Mouse (Mus musculus): ENCODE data around the gene Pde4b. TPM values are rescaled to one million over a fixed set of nuclear protein-coding genes. Genes with fewer than 3 reads are reported as not detected.
"Not testable (repeated sequence)": the region's sequence is repeated elsewhere in the genome, so short reads cannot be mapped to it uniquely, and the experiment has no call there.

Gene Pde4b
- polyA plus RNA-seq, 1 experiment from 2014 or later, result 44.6 TPM

DNA sequence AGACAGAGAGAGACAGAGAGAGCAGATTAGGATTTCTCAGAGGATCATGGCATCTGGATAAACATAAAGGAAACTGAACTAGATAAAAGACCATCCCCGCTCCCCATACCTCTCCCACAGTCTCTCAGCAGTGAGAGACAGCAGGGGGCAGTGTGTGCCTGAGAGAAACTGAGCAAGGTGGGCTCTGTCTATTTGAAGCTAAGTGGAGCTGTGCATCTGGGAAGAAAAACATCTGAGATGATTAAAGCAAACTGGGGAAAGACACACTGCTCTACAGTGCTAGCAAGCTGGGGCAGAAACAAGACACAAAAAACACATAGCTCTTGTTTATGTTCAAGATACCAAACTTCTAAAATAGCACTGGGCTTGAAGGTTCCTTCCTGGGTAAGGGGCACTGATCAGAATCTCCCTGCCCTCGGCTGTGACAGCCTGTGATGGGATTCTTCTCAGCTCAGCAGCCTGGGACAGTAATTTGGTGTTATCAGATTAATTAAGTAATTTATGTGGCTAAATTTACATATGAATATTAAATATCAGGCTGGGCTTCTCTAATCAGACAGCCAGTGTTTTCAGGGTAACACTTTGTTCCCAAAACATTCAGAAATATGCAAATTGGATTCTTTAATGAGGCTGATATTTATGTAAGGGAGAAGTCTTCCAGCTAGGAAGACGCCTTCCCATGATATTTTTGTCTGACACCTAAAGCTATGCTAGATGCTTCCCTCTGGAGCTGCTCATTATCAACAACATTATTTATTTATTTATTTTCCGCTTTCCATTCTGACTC is 399.0 kb downstream of the Pde4b start:
- ATAC-seq (ENCODE audit: low FRiP score), result peak; percentile 75; the same call in 1 of the 2 replicates
- no peak overlapping the region for H3K4me2 ChIP-seq (replicated peaks)
- no peak overlapping the region for H3K9ac ChIP-seq
- no peaks in the 10 kb centered on the region for H3K27me3 ChIP-seq (ENCODE audit: control insufficient read depth, insufficient read depth, low read length)
- H3K4me3 ChIP-seq (replicated peaks; ENCODE audit: low read length), result no peak overlapping the region
- H3K36me3 ChIP-seq (replicated peaks; ENCODE audit: control insufficient read depth, insufficient read depth), result no peaks in the 10 kb centered on the region
- H3K9me3 ChIP-seq (ENCODE audit: control insufficient read depth, low read length), result no peaks in the 10 kb centered on the region
- DNase-seq (ENCODE audit: low spot score), result no peak
- H3K4me1 ChIP-seq (replicated peaks; ENCODE audit: control insufficient read depth, insufficient read depth, low read length), result no peaks in the 10 kb centered on the region; the same call in 1 of the 2 replicates
- no peak overlapping the region for H3K27ac ChIP-seq
- 44% methylated on average over 4 of the region's 4 CpGs for WGBS

DNA sequence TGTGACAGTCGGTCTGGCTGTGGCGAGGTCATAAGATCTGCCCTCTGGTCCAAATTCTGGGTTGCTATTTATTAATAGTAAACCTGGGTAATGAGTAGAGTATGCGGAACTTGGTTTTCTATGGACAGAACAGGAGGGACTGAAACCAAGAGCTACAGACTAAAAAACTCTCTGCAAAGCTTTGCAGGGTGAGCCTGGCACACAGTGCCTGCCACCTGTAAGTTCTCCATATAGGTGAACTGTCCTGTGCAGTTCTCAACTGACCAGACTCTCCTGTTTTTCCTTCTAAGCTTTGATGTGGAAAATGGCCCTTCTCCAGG is 399.5 kb downstream of the Pde4b start:
- 84% methylated on average over 3 of the region's 3 CpGs for WGBS
- no peak for ATAC-seq (ENCODE audit: low FRiP score)
- Histone ChIP-seq H3K4me3 (replicated peaks; ENCODE audit: low read length) (no peak overlapping the region), H3K27me3 (ENCODE audit: control insufficient read depth, insufficient read depth, low read length) (no peaks in the 10 kb centered on the region), H3K36me3 (replicated peaks; ENCODE audit: control insufficient read depth, insufficient read depth) (no peaks in the 10 kb centered on the region), H3K4me2 (replicated peaks) (no peak overlapping the region), H3K9me3 (ENCODE audit: control insufficient read depth, low read length) (no peaks in the 10 kb centered on the region), H3K4me1 (replicated peaks; ENCODE audit: control insufficient read depth, insufficient read depth, low read length) (no peaks in the 10 kb centered on the region; the same call in 1 of the 2 replicates), H3K27ac (no peak overlapping the region), H3K9ac (no peak overlapping the region)
- DNase-seq (ENCODE audit: low spot score), result no peak

DNA sequence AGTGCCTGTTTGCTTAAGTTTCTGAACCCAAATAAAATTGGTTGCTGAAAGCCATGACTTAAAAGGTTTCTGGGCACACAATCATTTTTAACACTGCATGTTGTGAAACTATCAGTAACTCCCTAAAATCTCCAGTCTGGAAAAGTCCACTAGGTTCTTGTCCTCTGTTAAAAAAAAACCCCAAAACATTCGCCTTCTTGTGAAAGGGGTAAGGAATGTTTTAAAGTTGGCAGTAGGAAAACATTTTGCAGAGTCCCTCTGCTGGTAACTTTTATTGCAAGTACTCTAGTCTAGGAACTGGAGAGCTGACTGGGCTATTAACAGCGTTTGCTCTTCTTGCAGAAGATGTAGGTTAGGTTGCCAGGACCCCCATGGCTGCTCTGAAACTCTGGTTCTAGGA is 400.7 kb downstream of the Pde4b start:
- H3K9me3 ChIP-seq (ENCODE audit: control insufficient read depth, low read length), result no peaks in the 10 kb centered on the region
- H3K36me3 ChIP-seq (replicated peaks; ENCODE audit: control insufficient read depth, insufficient read depth), result no peaks in the 10 kb centered on the region
- no peak overlapping the region for H3K4me2 ChIP-seq (replicated peaks)
- H3K4me3 ChIP-seq (replicated peaks; ENCODE audit: low read length), result no peak overlapping the region
- no peak overlapping the region for H3K9ac ChIP-seq
- WGBS, result 57% methylated on average over 2 of the region's 2 CpGs
- no peak for ATAC-seq (ENCODE audit: low FRiP score)
- H3K27ac ChIP-seq, result no peak overlapping the region
- DNase-seq (ENCODE audit: low spot score), result no peak
- H3K4me1 ChIP-seq (replicated peaks; ENCODE audit: control insufficient read depth, insufficient read depth, low read length), result no peaks in the 10 kb centered on the region; the same call in 1 of the 2 replicates
- H3K27me3 ChIP-seq (ENCODE audit: control insufficient read depth, insufficient read depth, low read length), result no peaks in the 10 kb centered on the region

DNA sequence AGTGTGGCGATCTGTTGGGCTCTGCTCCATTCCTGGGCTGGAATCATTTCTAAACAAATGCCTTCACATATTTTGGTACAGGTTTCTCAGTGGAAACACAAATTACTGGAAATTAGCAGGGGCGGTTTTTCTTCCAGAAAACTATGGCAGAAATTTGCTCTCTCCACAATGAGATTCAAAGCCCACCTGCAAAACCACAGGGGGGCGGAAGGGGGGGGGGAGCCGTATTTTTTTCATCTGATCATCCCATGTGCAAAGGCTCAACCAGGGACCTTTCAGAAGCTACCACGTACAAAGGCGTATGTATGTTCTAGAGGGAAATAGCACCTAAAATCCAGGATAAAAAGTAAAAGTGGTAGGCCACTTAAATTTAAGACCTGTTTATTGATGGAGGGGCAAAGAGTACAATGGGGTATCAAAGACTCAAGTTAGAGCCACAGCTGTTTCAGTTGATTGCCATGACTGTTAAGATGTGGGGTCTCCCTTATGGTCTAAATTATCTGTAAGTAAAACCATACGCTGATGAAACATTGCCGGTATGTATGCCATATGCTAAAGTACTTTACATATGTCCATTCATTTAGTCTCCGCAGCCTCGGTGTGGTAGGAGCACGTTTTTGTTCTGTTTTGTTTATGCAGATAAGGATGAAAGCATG is 404.3 kb downstream of the Pde4b start:
- no peaks in the 10 kb centered on the region for H3K27me3 ChIP-seq (ENCODE audit: control insufficient read depth, insufficient read depth, low read length)
- no peak overlapping the region for H3K27ac ChIP-seq
- H3K36me3 ChIP-seq (replicated peaks; ENCODE audit: control insufficient read depth, insufficient read depth), result no peaks in the 10 kb centered on the region
- ATAC-seq (ENCODE audit: low FRiP score), result no peak
- no peak overlapping the region for H3K4me3 ChIP-seq (replicated peaks; ENCODE audit: low read length)
- no peak overlapping the region for H3K4me2 ChIP-seq (replicated peaks)
- DNase-seq (ENCODE audit: low spot score), result no peak
- H3K9me3 ChIP-seq (ENCODE audit: control insufficient read depth, low read length), result no peaks in the 10 kb centered on the region
- H3K4me1 ChIP-seq (replicated peaks; ENCODE audit: control insufficient read depth, insufficient read depth, low read length), result no peaks in the 10 kb centered on the region; the same call in 1 of the 2 replicates
- H3K9ac ChIP-seq, result no peak overlapping the region
- 81% methylated on average over 11 of the region's 11 CpGs for WGBS

DNA sequence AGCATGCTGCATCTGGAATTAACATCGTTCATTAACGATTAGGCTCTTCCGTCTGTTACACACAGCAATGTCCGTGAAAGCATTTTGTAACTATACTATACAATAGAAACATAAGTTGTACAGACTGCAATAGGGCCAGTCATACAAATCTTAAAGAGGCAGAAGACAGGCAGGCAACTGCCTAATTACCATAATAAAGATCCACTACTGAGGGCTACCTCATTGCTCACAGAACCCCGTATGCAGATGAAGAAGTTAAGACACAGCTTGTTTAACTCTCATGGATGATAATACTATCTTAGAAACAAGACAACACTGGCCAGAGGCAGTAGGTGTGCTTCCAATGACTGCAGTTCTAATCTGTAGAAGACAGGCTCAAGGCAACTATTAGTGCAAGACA is 405.6 kb downstream of the Pde4b start:
- peak; percentile 16; the same call in 1 of the 2 replicates for ATAC-seq (ENCODE audit: low FRiP score)
- Histone ChIP-seq H3K4me2 (replicated peaks) (no peak overlapping the region), H3K9me3 (ENCODE audit: control insufficient read depth, low read length) (no peaks in the 10 kb centered on the region), H3K27me3 (ENCODE audit: control insufficient read depth, insufficient read depth, low read length) (no peaks in the 10 kb centered on the region), H3K4me1 (replicated peaks; ENCODE audit: control insufficient read depth, insufficient read depth, low read length) (no peaks in the 10 kb centered on the region), H3K4me3 (replicated peaks; ENCODE audit: low read length) (no peak overlapping the region), H3K27ac (no peak overlapping the region), H3K9ac (no peak overlapping the region), H3K36me3 (replicated peaks; ENCODE audit: control insufficient read depth, insufficient read depth) (no peaks in the 10 kb centered on the region)
- 36% methylated on average over 5 of the region's 5 CpGs for WGBS
- DNase-seq (ENCODE audit: low spot score), result no peak

DNA sequence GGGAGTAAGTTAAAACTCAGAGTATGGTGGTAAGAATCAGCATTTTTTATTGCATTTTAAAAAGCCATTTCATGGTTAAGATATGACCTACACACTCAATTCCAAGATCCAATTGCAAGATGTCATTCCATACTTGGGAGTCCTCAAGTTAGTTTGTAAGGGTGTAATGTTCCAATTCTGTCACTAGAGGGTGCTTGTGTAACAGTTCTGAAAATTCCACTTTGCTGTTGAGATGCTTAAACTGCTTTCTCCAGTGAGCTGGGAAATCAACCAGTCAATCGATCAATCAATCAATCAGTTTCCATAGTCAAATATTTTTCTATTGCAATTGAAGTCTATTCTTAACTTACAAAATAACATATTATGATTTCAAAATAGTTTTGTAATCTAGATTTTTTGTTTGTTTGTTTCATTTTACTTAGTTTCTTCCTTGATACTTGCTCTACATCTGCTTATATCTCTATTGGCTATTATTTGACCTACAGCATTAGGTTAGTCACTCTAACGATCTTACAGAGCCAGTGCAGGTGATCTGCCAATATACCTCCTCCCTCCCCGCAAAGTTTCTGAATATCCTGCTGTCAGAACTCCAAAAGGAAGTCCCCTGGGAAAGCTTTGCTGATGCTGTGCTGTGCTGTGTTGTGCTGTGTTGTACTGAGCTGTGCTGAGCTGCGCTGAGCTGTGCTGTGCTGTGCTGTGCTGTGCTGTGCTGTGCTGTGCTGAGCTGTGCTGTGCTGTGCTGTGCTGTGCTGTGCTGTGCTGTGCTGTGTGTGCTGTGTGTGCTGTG is 406.2 kb downstream of the Pde4b start:
- no peak overlapping the region for H3K27ac ChIP-seq
- 64% methylated on average over 4 of the region's 4 CpGs for WGBS
- H3K36me3 ChIP-seq (replicated peaks; ENCODE audit: control insufficient read depth, insufficient read depth), result no peaks in the 10 kb centered on the region
- no peak overlapping the region for H3K9ac ChIP-seq
- DNase-seq (ENCODE audit: low spot score) (peak; percentile 90), ATAC-seq (ENCODE audit: low FRiP score) (peak; percentile 75; the same call in 1 of the 2 replicates)
- H3K4me2 ChIP-seq (replicated peaks), result no peak overlapping the region
- no peaks in the 10 kb centered on the region for H3K9me3 ChIP-seq (ENCODE audit: control insufficient read depth, low read length)
- H3K27me3 ChIP-seq (ENCODE audit: control insufficient read depth, insufficient read depth, low read length), result no peaks in the 10 kb centered on the region
- no peak overlapping the region for H3K4me3 ChIP-seq (replicated peaks; ENCODE audit: low read length)
- H3K4me1 ChIP-seq (replicated peaks; ENCODE audit: control insufficient read depth, insufficient read depth, low read length), result no peaks in the 10 kb centered on the region

DNA sequence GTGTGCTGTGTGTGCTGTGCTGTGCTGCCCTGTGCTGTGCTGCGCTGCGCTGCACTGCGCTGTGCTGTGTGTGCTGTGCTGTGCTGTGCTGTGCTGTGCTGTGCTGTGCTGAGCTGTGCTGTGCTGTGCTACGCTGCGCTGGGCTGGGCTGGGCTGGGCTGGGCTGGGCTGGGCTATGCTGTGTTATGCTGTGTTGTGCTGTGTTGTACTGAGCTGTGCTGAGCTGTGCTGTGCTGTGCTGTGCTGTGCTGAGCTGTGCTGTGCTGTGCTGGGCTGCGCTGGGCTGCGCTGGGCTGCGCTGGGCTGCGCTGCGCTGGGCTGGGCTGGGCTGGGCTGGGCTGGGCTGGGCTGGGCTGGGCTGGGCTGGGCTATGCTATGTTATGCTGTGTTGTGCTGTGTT is 406.9 kb downstream of the Pde4b start:
- H3K27me3 ChIP-seq (ENCODE audit: control insufficient read depth, insufficient read depth, low read length); H3K9me3 ChIP-seq (ENCODE audit: control insufficient read depth, low read length); H3K4me2 ChIP-seq (replicated peaks); H3K4me1 ChIP-seq (replicated peaks; ENCODE audit: control insufficient read depth, insufficient read depth, low read length); DNase-seq (ENCODE audit: low spot score); H3K9ac ChIP-seq; H3K27ac ChIP-seq; H3K36me3 ChIP-seq (replicated peaks; ENCODE audit: control insufficient read depth, insufficient read depth); H3K4me3 ChIP-seq (replicated peaks; ENCODE audit: low read length): not testable (repeated sequence)
- peak; percentile 63; the same call in 1 of the 2 replicates for ATAC-seq (ENCODE audit: low FRiP score)
- WGBS, result 94% methylated on average over 9 of the region's 10 CpGs

DNA sequence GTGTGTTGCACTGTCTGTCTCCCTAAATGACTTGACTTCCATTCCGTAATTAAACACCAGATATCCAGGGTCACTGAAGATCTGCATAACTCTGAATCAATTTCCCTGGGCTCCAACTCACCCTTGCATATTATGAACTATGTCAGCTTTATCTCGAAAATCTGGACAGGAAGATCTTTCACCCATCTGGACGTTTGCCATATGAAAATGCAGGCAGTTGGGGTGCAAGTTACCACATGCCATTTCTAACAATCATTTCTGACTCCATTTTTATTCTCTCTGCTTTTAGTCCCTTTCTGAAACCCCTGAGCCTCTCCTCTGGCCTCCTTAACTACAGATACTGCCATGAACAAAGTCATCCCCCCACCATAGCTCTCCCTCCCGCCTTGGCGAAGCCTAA is 407.7 kb downstream of the Pde4b start:
- no peak for DNase-seq (ENCODE audit: low spot score)
- Histone ChIP-seq H3K9me3 (ENCODE audit: control insufficient read depth, low read length) (no peaks in the 10 kb centered on the region), H3K27ac (no peak overlapping the region), H3K4me1 (replicated peaks; ENCODE audit: control insufficient read depth, insufficient read depth, low read length) (no peaks in the 10 kb centered on the region), H3K9ac (no peak overlapping the region), H3K4me2 (replicated peaks) (no peak overlapping the region), H3K36me3 (replicated peaks; ENCODE audit: control insufficient read depth, insufficient read depth) (no peaks in the 10 kb centered on the region), H3K4me3 (replicated peaks; ENCODE audit: low read length) (no peak overlapping the region), H3K27me3 (ENCODE audit: control insufficient read depth, insufficient read depth, low read length) (no peaks in the 10 kb centered on the region)
- WGBS, result 76% methylated on average over 5 of the region's 5 CpGs
- ATAC-seq (ENCODE audit: low FRiP score), result no peak

DNA sequence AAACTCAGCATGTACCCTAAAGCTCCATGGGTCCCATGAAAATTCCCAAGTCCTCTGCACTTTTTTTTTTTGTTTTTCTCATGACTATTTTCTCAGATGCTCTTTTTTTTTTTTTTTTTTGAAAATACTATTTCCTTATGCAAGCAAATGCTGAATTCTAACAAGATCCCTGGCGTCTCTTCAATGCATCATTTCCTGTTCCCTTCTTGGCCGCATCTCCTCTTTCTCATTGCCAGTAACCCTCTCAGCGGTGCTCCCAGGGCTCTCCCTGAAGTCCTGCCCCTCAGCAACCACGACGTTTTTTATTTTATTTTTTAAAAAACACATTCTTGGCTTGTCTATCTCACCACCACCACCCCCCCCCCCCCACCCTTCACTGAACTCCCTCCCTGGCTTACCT is 408.1 kb downstream of the Pde4b start:
- no peak for ATAC-seq (ENCODE audit: low FRiP score)
- WGBS, result 70% methylated on average over 5 of the region's 5 CpGs
- no peak for DNase-seq (ENCODE audit: low spot score)
- Histone ChIP-seq H3K9ac (no peak overlapping the region), H3K4me1 (replicated peaks; ENCODE audit: control insufficient read depth, insufficient read depth, low read length) (no peaks in the 10 kb centered on the region), H3K9me3 (ENCODE audit: control insufficient read depth, low read length) (no peaks in the 10 kb centered on the region), H3K36me3 (replicated peaks; ENCODE audit: control insufficient read depth, insufficient read depth) (no peaks in the 10 kb centered on the region), H3K4me2 (replicated peaks) (no peak overlapping the region), H3K27ac (no peak overlapping the region), H3K27me3 (ENCODE audit: control insufficient read depth, insufficient read depth, low read length) (no peaks in the 10 kb centered on the region), H3K4me3 (replicated peaks; ENCODE audit: low read length) (no peak overlapping the region)
